Mouse (Mus musculus) embryonic facial prominence, embryonic 14.5 days (tissue): ENCODE results near the gene Btnl10. TPM values are rescaled to one million over a fixed set of nuclear protein-coding genes. Genes with fewer than 3 reads are reported as not detected.

Experiments used
- ATAC-seq: fragments of 200-750 bp; cut with Nextera tagmentation; 2 replicates; pipeline ENCODE4 v1.8.0; 2017; ENCODE audit warnings: low read depth, moderate number of reproducible peaks, moderate TSS enrichment
- DNase-seq: peaks from one replicate; pipeline ENCODE4 v3.0.0-alpha.2; 2015; ENCODE audit warnings: low spot score
- H3K27ac ChIP-seq: fragments of 300-500 bp; sonication (generic); replicated peaks from 2 replicates; pipeline ENCODE4 v1.5.1; 2014; ENCODE audit warnings: low read depth, mild to moderate bottlenecking, low read length, moderate library complexity
- H3K27me3 ChIP-seq: fragments of 300-500 bp; sonication (generic); replicated peaks from 2 replicates; pipeline ENCODE4 v1.6.1; 2014; ENCODE audit warnings: low read length; ENCODE audit not compliant: control insufficient read depth, insufficient read depth
- H3K36me3 ChIP-seq: fragments of 300-500 bp; sonication (generic); 2 replicates; pipeline ENCODE4 v1.6.1; 2014; ENCODE audit warnings: low read length, mixed read lengths; ENCODE audit not compliant: control insufficient read depth, insufficient read depth
- H3K4me1 ChIP-seq: fragments of 300-500 bp; sonication (generic); 2 replicates; pipeline ENCODE4 v1.6.1; 2014; ENCODE audit warnings: antibody characterized with exemption, low read length; ENCODE audit not compliant: control insufficient read depth, insufficient read depth
- H3K4me2 ChIP-seq: fragments of 300-500 bp; sonication (generic); 2 replicates; pipeline ENCODE4 v1.6.1; 2014; ENCODE audit warnings: low read depth, mild to moderate bottlenecking, low read length, moderate library complexity, mixed read lengths
- H3K4me3 ChIP-seq: fragments of 300-500 bp; sonication (generic); 2 replicates; pipeline ENCODE4 v1.5.1; 2014; ENCODE audit warnings: low read depth, mild to moderate bottlenecking, low read length
- H3K9ac ChIP-seq: fragments of 300-500 bp; sonication (generic); 2 replicates; pipeline ENCODE4 v1.6.1; 2014; ENCODE audit warnings: low read depth, mild to moderate bottlenecking, low read length, moderate library complexity, mixed read lengths
- H3K9me3 ChIP-seq: fragments of 300-500 bp; sonication (generic); 2 replicates; pipeline ENCODE4 v1.6.1; 2016; ENCODE audit warnings: low read length; ENCODE audit not compliant: control insufficient read depth
- WGBS: fragments of 180-500 bp; shearing (Covaris S2); extraction: QIAGEN DNeasy Blood & Tissue Kit; methylation state at CpG from one replicate; pipeline ENCODE4 v1.1.7; 2014; 5-methylcytosine and 5-hydroxymethylcytosine counted together
- polyA plus RNA-seq: library from polyadenylated mRNA; unstranded; fragments of >200 nt; fragmentation: Nextera tagmentation; extraction: Ambion mirVana; gene quantifications from 2 replicates; pipeline ENCODE4 v1.2.1, GENCODE M21; 2014

The Btnl10 gene
- polyA plus RNA-seq, 1 experiment from 2014 or later = not detected

DNA sequence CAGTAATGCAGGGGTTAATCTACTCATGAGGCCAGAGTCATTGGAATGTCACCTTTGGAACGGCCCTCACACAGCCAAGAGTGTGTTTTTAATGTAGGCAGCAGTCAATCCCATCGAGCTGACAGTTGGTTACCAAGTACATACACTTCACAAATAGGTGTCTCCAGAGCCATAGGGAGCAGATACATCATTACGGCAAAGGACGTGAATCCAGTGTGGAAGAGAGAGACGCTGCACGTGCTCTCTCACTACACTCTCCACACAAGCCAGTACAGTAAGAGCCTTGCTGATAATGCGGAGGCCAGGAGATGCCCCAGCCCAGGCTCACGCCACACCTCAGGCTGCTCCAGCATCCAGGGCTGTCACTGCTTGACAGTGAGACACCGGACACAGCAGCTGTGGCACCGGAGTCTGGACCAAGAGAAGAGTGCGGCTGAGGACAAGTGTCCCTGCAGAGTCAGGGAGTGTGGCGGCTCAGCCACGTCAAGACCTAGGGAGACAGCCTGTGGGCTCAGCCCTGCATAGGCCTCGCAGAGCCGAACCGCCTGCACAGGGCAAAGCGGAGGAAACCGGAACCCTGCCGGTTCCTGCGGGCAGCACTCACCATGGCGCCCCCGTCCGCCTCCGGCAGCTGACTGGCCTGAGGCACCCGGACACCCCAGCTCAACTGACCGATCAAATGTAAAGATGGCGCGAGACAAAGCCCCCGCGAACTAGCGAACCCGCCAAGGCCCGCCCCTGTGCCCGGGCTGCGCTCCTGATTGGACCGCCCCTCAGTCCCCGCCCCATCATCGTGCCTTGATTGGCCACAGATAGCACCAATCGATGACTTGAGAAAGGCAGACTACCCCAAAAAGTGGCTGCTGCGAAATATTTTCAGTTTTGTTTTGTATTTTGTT, 13.9 kb upstream of the Btnl10 start, which contains the start of gene Zfp39:
Gene Zfp39, minus strand, starts transcription at position 715 of the 899 bp plus-strand sequence.
- Histone ChIP-seq H3K9me3 (no peaks in the 10 kb centered on the region), H3K36me3 (peaks cover 35% of the 10 kb centered on the region), H3K4me3 (peak within 1 kb of the TSS; percentile 81), H3K9ac (peak within 1 kb of the TSS; percentile 87), H3K27me3 (no peaks in the 10 kb centered on the region), H3K27ac (peak within 1 kb of the TSS; percentile 81), H3K4me1 (peaks cover 7% of the 10 kb centered on the region; the same call in 1 of the 2 replicates), H3K4me2 (peak within 1 kb of the TSS; percentile 75)
- under 1% methylated on average over 39 of the region's 40 CpGs for WGBS
- ATAC-seq (peak; percentile 99), DNase-seq (peak; percentile 96)

DNA sequence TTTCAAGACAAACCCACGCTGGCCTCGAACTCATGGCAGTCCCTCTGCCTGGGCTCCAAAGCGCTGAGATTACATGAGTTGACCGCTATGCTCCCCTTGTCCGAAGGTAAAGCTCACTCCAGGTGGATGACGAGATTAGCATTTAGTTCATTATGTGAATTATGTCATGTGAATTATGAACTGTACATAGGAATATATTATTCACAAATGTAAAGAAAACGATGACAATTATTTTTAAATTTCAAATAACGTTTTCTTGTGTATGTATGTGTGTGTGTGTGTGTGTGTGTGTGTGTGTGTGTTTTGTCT, 13.3 kb upstream of the Btnl10 start:
- Histone ChIP-seq H3K4me1 (peaks cover 7% of the 10 kb centered on the region; the same call in 1 of the 2 replicates), H3K4me2 (peak overlapping the region; percentile 75), H3K9ac (peak overlapping the region; percentile 55), H3K4me3 (peak overlapping the region; percentile 81), H3K27ac (0 out of 2 replicates have a peak overlapping the region, but pooled peaks have one; percentile 8), H3K27me3 (no peaks in the 10 kb centered on the region), H3K36me3 (peaks cover 29% of the 10 kb centered on the region), H3K9me3 (no peaks in the 10 kb centered on the region)
- WGBS = 4% methylated on average over 8 of the region's 8 CpGs
- ATAC-seq (peak; percentile 3; the same call in 1 of the 2 replicates), DNase-seq (no peak)

DNA sequence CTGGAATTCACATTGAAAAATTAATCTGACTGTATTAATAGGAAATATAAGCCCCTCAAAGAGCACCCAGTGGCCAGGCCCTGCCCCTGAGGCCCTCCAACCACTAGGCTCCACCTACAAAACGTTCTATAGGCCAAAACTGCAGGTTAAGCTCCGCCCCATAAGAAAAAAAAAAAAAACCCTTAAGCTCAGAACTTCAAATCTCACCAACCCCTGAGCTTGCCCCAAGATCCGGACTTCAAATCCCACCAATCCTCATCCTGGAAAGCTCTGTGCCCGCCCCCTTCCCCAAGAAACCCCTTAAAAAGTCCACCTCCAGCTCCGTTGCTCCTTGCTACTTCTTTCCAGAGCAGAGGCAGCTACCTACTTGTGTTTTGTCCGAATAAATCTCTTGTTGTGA, 12.9 kb upstream of the Btnl10 start:
- Histone ChIP-seq H3K9me3 (no peaks in the 10 kb centered on the region), H3K27ac (no peak overlapping the region), H3K4me1 (peaks cover 7% of the 10 kb centered on the region; the same call in 1 of the 2 replicates), H3K9ac (no peak overlapping the region), H3K4me2 (peak overlapping the region; percentile 75; the same call in 1 of the 2 replicates), H3K27me3 (no peaks in the 10 kb centered on the region), H3K36me3 (peaks cover 26% of the 10 kb centered on the region), H3K4me3 (no peak overlapping the region)
- DNase-seq (peak; percentile 65), ATAC-seq (no peak)
- 48% methylated on average over 6 of the region's 6 CpGs for WGBS

DNA sequence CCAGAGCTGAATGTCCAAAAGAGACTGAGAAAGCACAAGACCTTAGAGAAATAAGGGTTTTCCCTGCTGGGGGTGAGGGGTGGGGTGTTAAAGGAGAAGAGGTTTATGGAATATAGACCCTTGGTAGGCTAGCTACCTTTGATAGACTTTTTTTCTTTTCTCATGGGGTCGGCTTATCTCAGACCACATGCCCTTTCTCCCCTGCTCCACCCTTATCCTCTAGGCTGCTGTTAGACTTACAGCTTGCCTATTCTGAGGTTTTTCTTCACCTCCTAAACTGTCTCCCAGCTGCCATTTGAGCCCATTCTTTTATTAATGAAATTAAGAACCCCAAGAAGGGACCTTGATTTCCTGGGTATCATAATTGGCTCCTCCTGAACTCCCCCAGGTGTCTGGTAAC, 3.9 kb upstream of the Btnl10 start:
- H3K4me2 ChIP-seq = no peak overlapping the region
- H3K4me3 ChIP-seq = no peak overlapping the region
- no peak overlapping the region for H3K27ac ChIP-seq
- DNase-seq (no peak), ATAC-seq (no peak)
- no peak overlapping the region for H3K9ac ChIP-seq
- H3K27me3 ChIP-seq = no peaks in the 10 kb centered on the region; the same call in 1 of the 2 replicates
- H3K36me3 ChIP-seq = no peaks in the 10 kb centered on the region
- H3K4me1 ChIP-seq = no peaks in the 10 kb centered on the region
- WGBS = 94% methylated on average over 1 of the region's 1 CpGs
- no peaks in the 10 kb centered on the region for H3K9me3 ChIP-seq

DNA sequence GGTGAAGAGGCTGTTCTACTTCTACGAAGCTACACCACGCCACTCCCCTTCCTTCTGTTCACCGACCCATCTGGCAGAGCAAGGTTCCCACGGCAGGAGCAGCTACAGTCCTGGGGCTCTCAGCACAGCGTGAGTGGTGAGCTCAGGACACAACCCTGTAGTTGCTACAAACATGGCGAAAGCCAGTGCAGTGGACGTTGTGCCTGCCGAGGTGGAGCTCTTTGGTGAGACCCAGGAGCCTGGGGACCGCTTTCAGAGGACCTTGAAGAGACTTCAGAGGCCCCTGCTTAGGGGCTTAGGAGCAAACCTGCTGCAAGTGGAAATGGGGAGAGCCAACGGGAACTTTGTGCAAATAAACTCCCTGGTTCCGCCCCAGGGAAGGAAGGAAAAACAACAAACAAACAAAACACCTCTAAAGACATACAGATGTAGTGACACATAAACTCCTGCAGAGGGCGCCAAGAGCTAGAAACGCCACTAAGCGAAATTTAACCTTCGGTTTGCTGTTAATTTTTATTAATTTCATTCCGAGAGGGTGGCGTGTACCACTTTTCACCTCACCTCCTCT, 3.2 kb upstream of the Btnl10 start:
- DNase-seq (peak; percentile 41), ATAC-seq (no peak)
- 11% methylated on average over 16 of the region's 17 CpGs for WGBS
- H3K27ac ChIP-seq = no peak overlapping the region
- H3K4me1 ChIP-seq = no peaks in the 10 kb centered on the region
- H3K9ac ChIP-seq = peak overlapping the region; percentile 64
- peak overlapping the region; percentile 35 for H3K4me3 ChIP-seq
- no peaks in the 10 kb centered on the region; the same call in 1 of the 2 replicates for H3K27me3 ChIP-seq
- H3K9me3 ChIP-seq = no peaks in the 10 kb centered on the region
- no peaks in the 10 kb centered on the region for H3K36me3 ChIP-seq
- peak overlapping the region; percentile 60 for H3K4me2 ChIP-seq

DNA sequence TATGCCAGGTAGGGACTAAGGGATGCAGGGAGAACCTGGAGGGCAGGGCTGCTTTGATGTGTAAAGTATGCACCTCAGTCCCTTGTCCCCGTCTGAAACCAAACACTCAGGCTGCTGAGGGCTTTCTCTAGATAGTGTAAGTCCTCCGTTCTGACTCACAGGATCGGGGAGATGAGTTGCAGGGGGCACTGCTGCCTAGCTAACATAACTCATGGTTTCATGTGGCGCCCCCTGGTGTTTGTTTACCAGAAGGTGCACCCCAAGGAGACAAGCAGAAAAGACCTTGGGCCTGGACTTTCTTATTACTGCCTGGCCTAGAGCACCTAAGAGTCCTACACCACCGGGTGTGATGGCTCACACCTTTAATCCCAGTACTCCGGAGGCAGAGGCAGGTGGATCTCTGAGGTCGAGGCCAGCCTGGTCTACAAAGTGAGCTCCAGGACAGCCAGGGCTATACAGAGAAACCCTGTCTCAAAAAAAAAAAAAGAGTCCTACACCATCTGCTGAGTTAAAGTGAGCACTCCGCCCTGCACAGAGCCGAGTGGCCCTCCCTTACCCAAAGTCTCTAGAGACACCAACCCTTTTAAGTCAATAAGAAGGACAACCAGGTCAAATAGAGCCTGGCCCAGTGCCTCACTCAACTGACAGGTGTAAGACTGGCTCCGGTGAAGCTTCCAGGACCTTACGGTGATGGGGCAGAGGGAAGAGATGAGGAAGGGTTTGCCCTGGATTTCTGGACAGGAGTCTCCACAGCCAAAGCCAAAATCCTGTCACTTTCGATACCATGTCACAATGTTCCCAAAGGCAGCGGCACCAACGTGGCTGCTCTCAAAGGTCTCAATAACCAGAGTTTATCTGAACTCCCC, 596 bp upstream of the Btnl10 start:
- H3K9ac ChIP-seq = no peak overlapping the region
- H3K36me3 ChIP-seq = no peaks in the 10 kb centered on the region
- ATAC-seq = no peak
- peak; percentile 38 for DNase-seq
- H3K27ac ChIP-seq = no peak overlapping the region
- no peak overlapping the region for H3K4me3 ChIP-seq
- H3K4me2 ChIP-seq = no peak overlapping the region
- no peaks in the 10 kb centered on the region; the same call in 1 of the 2 replicates for H3K27me3 ChIP-seq
- 48% methylated on average over 14 of the region's 14 CpGs for WGBS
- no peaks in the 10 kb centered on the region for H3K9me3 ChIP-seq
- H3K4me1 ChIP-seq = no peaks in the 10 kb centered on the region

DNA sequence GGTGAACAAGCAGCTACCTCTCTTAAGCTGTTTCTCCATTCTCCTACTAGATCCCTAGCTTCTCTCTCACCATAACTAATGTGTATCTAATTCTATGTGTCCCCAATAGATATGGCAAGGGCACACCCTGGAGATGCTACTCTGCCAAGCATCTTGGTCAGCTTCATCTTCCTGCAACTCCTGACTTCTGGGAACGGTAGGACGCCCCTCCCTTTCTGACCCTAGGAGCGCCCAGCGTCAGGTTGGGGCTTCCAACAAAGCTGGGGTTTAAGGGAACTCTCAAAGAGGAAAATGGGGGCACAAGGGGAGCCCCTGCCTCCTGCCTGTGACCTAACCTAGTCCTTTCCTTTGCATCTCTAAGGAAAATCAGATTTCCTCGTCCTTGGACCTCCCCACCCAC, 1.1 kb downstream of the Btnl10 start:
- Histone ChIP-seq H3K36me3 (no peaks in the 10 kb centered on the region), H3K4me2 (no peak overlapping the region), H3K27me3 (no peaks in the 10 kb centered on the region; the same call in 1 of the 2 replicates), H3K4me3 (no peak overlapping the region), H3K4me1 (no peaks in the 10 kb centered on the region), H3K9me3 (no peaks in the 10 kb centered on the region), H3K27ac (no peak overlapping the region), H3K9ac (no peak overlapping the region)
- WGBS = 71% methylated on average over 5 of the region's 5 CpGs
- no peak for ATAC-seq
- DNase-seq = no peak

DNA sequence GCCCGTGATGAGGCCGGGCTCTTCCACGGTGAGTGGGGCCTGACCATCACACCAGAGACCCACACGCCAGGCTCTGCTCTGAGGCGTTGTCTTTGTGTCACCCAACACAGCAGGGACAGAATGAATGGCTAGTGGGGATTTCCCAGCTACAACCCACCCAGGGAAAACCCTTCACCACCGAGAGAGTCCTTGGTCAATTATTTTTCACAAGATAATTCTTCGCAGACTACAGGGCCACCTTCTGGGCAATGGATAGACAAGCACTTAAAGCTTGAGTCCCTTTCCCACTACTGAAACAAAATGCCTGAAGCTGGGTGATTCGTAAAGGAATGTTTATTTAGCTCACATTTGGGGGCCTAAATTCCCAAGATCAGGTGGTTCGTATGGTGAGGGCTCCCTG, 4.7 kb downstream of the Btnl10 start:
- H3K27me3 ChIP-seq = no peaks in the 10 kb centered on the region
- H3K4me1 ChIP-seq = no peaks in the 10 kb centered on the region
- H3K9ac ChIP-seq = no peak overlapping the region
- DNase-seq (no peak), ATAC-seq (no peak)
- no peaks in the 10 kb centered on the region for H3K36me3 ChIP-seq
- no peak overlapping the region for H3K27ac ChIP-seq
- H3K4me2 ChIP-seq = no peak overlapping the region
- no peak overlapping the region for H3K4me3 ChIP-seq
- no peaks in the 10 kb centered on the region for H3K9me3 ChIP-seq
- 89% methylated on average over 9 of the region's 9 CpGs for WGBS
